Comparison of ENCODE assay signal across 10 mouse cellular contexts in genomic region chr10:96048550-96048949, GRCm38 (mm10).
DNase-seq lines count a peak whose midpoint lies in the region; ATAC-seq lines count a peak whose summit lies in the region.
"Had no signal": no experiment of that assay in that cellular context is flagged by ENCODE, and none has a peak within 500 bp of the region (broad histone marks: within the 10 kb centered on the region; RNA-seq: fewer than 3 reads in every experiment).

No protein-coding gene starts in this region.

- ATAC-seq in common myeloid progenitor, adult 5-6 weeks (replicated peaks; ENCODE audit: low read depth, poor library complexity, severe bottlenecking), result peak; percentile 29; the same call in 1 of the 2 replicates
- ATAC-seq in liver, embryonic 12.5 days, result peak; percentile 80

- H3K4me1 ChIP-seq in liver, embryonic 12.5 days, result peaks cover 25% of the 10 kb centered on the region

- peak overlapping the region; percentile 22; the same call in 1 of the 2 replicates for H3K9ac ChIP-seq in liver, embryonic 12.5 days

- 0 out of 2 replicates have a peak overlapping the region, but pooled peaks have one; percentile 1 for H3K4me3 ChIP-seq in liver, embryonic 12.5 days

- WGBS in liver, embryonic 12.5 days (ENCODE audit: insufficient replicate concordance), result 34% methylated on average over 3 of the region's 3 CpGs

- H3K27me3 ChIP-seq in liver, embryonic 12.5 days (replicated peaks), result no peaks in the 10 kb centered on the region

- H3K36me3 ChIP-seq in liver, embryonic 12.5 days, result peaks cover 8% of the 10 kb centered on the region; the same call in 1 of the 2 replicates

- peak overlapping the region; percentile 72 for H3K27ac ChIP-seq in liver, embryonic 12.5 days

- H3K4me2 ChIP-seq in liver, embryonic 12.5 days, result peak overlapping the region; percentile 61

- H3K9me3 ChIP-seq in liver, embryonic 12.5 days (replicated peaks), result no peaks in the 10 kb centered on the region

- DNase-seq in heart, adult 9 months (ENCODE audit: low spot score in 2 of 2), result peak; percentile 10 to 17
- no peak for DNase-seq in heart, postnatal 4 days
- DNase-seq in ES-CJ7 (ENCODE audit: low read depth, low spot score), result peak; percentile 8
- DNase-seq in ovary, adult 18-20 months (ENCODE audit: low spot score), result no peak
- DNase-seq in cerebellum, postnatal 14 days, result no peak
- DNase-seq: cerebellum, postnatal 25 days; kidney, adult 2 months; thymus, adult 18-20 months had no signal

Comparison
In these comparisons a context has a peak if more than half of its experiments do, and no peak if none do; other contexts are left out.
1. DNase-seq: peak in heart, adult 9 months (2 of 2) and ES-CJ7 (single experiment); none in heart, postnatal 4 days (single experiment), ovary, adult 18-20 months (single experiment) and cerebellum, postnatal 14 days (0 of 2).